Mouse (Mus musculus): ENCODE data around the gene Trim40. TPM values are rescaled to one million over a fixed set of nuclear protein-coding genes. Genes with fewer than 3 reads are reported as not detected.

Trim40 gene
- polyA plus RNA-seq, 1 experiment from 2014 or later = not detected

DNA sequence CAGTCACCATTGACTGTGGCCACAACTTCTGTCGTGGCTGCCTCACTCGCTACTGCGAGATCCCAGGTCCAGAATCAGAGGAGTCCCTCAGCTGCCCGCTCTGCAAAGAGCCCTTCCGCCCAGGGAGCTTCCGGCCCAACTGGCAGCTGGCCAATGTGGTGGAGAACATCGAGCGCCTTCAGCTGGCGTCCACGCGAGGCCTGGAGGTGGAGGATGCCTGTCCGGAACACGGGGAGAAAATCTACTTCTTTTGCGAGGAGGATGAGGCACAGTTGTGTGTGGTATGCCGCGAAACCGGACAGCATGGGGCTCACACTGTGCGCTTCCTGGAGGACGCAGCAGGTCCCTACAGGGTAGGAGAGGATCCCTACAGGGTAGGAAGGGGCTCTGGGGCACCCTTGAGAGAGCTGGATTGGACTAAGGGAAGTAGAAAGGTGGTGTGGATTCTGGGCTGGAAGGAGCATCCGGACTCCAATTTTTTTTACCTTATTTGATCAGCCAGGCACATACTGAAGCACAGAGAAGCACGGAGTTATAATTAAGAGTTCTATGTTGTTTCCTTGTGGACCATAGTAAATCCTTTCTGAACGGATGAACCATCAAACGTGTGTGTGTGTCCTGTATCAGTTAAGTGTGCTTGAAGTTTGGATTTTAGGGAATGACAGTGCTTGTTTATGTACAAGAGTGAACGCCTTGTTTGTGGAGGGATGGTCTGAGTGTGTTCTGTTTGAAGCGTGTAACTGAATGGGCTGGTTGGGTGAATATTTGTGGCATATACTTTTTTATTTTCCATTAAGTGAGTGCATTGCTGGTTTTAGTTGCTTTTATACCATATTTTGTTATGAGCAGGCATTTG, 19.7 kb downstream of the Trim40 start:
- ATAC-seq (ENCODE audit: low read depth) = peak; percentile 17
- Histone ChIP-seq H3K4me2 (ENCODE audit: low read depth, low read length) (peak overlapping the region; percentile 77), H3K9me3 (replicated peaks; ENCODE audit: control insufficient read depth, low read length) (no peaks in the 10 kb centered on the region), H3K27ac (ENCODE audit: low read length) (peak overlapping the region; percentile 100), H3K36me3 (ENCODE audit: control insufficient read depth, insufficient read depth) (peaks cover 37% of the 10 kb centered on the region), H3K4me1 (ENCODE audit: control insufficient read depth, low read depth, low read length) (peaks cover 53% of the 10 kb centered on the region), H3K27me3 (ENCODE audit: control insufficient read depth, insufficient read depth, low read depth, low read length) (peaks cover 22% of the 10 kb centered on the region), H3K4me3 (ENCODE audit: low read depth, low read length) (peak overlapping the region; percentile 73), H3K9ac (ENCODE audit: low read depth, low read length) (peak overlapping the region; percentile 96)
- 45% methylated on average over 25 of the region's 25 CpGs for WGBS (ENCODE audit: insufficient replicate concordance)

DNA sequence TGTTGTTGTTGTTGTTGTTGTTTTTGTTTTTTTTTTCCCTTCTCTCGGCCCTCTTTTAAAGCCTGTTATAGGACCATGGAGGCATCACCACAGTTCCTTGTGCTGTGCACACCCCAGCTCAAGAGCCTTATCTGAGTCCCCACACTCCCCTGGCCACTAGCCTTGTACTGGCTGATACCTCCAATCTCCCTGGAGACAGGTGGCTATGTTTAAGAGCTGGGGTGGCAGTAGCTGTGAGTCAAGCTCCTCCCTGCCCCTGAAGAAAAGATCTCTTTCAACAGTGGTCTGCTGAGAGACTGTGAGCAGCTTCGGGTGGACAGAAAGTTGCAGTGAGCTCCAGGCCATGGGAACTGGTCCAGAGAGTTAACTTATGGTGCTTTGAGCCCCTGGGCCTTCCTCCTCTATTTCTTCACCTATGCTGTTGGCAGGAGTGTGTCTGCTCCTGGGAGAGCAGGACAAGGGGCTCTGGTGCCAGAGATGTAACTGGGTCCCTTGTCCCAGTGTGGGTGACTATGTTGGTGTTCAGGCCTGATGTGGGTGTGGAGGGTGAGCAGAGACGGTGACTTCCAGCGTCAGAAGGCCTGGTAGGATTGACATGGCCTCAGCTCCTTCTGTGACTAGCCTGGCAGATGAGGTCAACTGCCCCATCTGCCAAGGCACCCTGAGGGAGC, 20.5 kb downstream of the Trim40 start, which contains the start of gene Trim10:
TSS of gene Trim10 (plus strand) at position 291 of the 671 bp plus-strand sequence.
- Histone ChIP-seq H3K27me3 (ENCODE audit: control insufficient read depth, insufficient read depth, low read depth, low read length) (peaks cover 27% of the 10 kb centered on the region), H3K9me3 (replicated peaks; ENCODE audit: control insufficient read depth, low read length) (no peaks in the 10 kb centered on the region), H3K36me3 (ENCODE audit: control insufficient read depth, insufficient read depth) (peaks cover 29% of the 10 kb centered on the region), H3K4me3 (ENCODE audit: low read depth, low read length) (peak within 1 kb of the TSS; percentile 73), H3K9ac (ENCODE audit: low read depth, low read length) (peak within 1 kb of the TSS; percentile 96), H3K4me2 (ENCODE audit: low read depth, low read length) (peak within 1 kb of the TSS; percentile 77), H3K27ac (ENCODE audit: low read length) (peak within 1 kb of the TSS; percentile 100), H3K4me1 (ENCODE audit: control insufficient read depth, low read depth, low read length) (peaks cover 52% of the 10 kb centered on the region)
- ATAC-seq (ENCODE audit: low read depth) = peak; percentile 99
- 18% methylated on average over 4 of the region's 4 CpGs for WGBS (ENCODE audit: insufficient replicate concordance)

GRCm38 (mm10) chr17:36868836-36869235, 21.1 kb downstream of the Trim40 start:
- no peak for ATAC-seq (ENCODE audit: low read depth)
- Histone ChIP-seq H3K4me2 (ENCODE audit: low read depth, low read length) (peak overlapping the region; percentile 57), H3K27me3 (ENCODE audit: control insufficient read depth, insufficient read depth, low read depth, low read length) (peaks cover 33% of the 10 kb centered on the region), H3K36me3 (ENCODE audit: control insufficient read depth, insufficient read depth) (peaks cover 25% of the 10 kb centered on the region), H3K27ac (ENCODE audit: low read length) (peak overlapping the region; percentile 94), H3K9ac (ENCODE audit: low read depth, low read length) (peak overlapping the region; percentile 43), H3K9me3 (replicated peaks; ENCODE audit: control insufficient read depth, low read length) (no peaks in the 10 kb centered on the region), H3K4me1 (ENCODE audit: control insufficient read depth, low read depth, low read length) (peaks cover 47% of the 10 kb centered on the region), H3K4me3 (ENCODE audit: low read depth, low read length) (peak overlapping the region; percentile 33; the same call in 1 of the 2 replicates)
- 55% methylated on average over 2 of the region's 2 CpGs for WGBS (ENCODE audit: insufficient replicate concordance)

DNA sequence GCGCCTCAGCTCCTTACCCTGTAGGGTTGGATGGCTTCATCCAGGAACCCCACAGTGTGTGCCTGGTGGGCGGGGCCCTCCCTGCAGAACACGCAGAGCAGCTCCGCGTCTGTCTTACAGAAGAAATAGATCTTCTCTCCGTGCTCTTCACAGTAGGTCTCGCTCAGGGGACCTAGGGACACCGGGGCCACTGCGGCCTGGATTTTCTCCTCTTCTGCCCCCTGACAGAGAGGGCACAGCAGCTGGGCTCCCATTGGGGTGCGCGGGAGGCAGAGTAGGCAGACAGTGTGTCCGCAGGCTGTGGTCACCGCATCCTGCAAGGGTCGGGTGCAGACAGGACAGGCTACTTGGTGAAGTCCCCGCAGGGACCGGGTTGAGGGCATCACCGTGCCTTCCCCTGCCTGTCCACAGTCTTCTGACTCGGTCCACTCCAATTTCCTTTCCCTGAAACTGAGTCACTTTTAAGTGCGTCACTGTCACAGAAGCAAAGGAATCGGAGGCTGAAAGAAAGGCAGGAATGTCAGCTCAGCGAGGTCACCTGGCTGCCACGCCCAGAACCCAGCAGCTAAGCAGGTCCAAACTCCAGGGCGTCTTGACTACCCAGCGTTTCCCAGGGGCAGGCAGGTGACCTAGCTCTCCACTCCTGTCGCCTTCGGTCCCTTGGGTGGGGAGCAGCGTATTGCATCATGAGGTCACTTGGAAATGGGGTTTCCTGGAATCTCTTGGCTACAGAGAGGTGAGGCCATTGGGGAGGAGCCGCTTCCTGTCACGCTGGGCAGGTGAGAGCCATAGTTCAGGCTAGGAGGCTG, 23.0 kb downstream of the Trim40 start, which contains the start of gene Trim15:
TSS of gene Trim15 (minus strand) at position 492 of the 809 bp plus-strand sequence.
- no peak for ATAC-seq (ENCODE audit: low read depth)
- Histone ChIP-seq H3K36me3 (ENCODE audit: control insufficient read depth, insufficient read depth) (peaks cover 9% of the 10 kb centered on the region), H3K9ac (ENCODE audit: low read depth, low read length) (peak within 1 kb of the TSS; percentile 64), H3K4me2 (ENCODE audit: low read depth, low read length) (peak within 1 kb of the TSS; percentile 69), H3K27ac (ENCODE audit: low read length) (peak within 1 kb of the TSS; percentile 49), H3K4me3 (ENCODE audit: low read depth, low read length) (peak within 1 kb of the TSS; percentile 53), H3K27me3 (ENCODE audit: control insufficient read depth, insufficient read depth, low read depth, low read length) (peaks cover 47% of the 10 kb centered on the region), H3K4me1 (ENCODE audit: control insufficient read depth, low read depth, low read length) (peaks cover 38% of the 10 kb centered on the region), H3K9me3 (replicated peaks; ENCODE audit: control insufficient read depth, low read length) (no peaks in the 10 kb centered on the region)
- WGBS (ENCODE audit: insufficient replicate concordance) = 18% methylated on average over 29 of the region's 29 CpGs

GRCm38 (mm10) chr17:36861680-36862079, 28.2 kb downstream of the Trim40 start:
- no peak overlapping the region for H3K4me3 ChIP-seq (ENCODE audit: low read depth, low read length)
- H3K9ac ChIP-seq (ENCODE audit: low read depth, low read length) = no peak overlapping the region
- H3K27me3 ChIP-seq (ENCODE audit: control insufficient read depth, insufficient read depth, low read depth, low read length) = peaks cover 39% of the 10 kb centered on the region
- 23% methylated on average over 2 of the region's 2 CpGs for WGBS (ENCODE audit: insufficient replicate concordance)
- H3K4me1 ChIP-seq (ENCODE audit: control insufficient read depth, low read depth, low read length) = peaks cover 12% of the 10 kb centered on the region
- no peak overlapping the region for H3K27ac ChIP-seq (ENCODE audit: low read length)
- no peak overlapping the region for H3K4me2 ChIP-seq (ENCODE audit: low read depth, low read length)
- H3K9me3 ChIP-seq (replicated peaks; ENCODE audit: control insufficient read depth, low read length) = no peaks in the 10 kb centered on the region
- no peak for ATAC-seq (ENCODE audit: low read depth)
- peaks cover 2% of the 10 kb centered on the region; the same call in 1 of the 2 replicates for H3K36me3 ChIP-seq (ENCODE audit: control insufficient read depth, insufficient read depth)

DNA sequence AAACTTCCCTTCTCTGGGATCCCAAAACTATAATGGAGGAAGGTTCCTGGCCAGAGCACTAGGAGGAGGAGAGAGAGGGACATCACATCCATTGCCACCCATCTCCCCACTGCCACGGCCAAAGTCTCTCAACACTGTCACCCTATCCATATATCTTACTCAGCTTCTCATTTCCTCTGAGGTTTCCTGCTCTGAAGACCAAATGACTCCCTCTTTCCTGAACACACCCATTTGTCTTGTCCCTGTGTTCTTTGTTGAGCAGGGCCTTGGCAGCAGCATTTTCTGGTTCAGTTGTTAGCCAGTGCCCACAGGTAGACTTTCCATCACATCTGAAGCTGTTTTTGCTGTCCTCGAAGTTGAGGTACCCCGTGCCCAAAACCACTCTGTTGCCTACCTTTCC, 31.7 kb downstream of the Trim40 start:
- Histone ChIP-seq H3K4me3 (ENCODE audit: low read depth, low read length) (no peak overlapping the region), H3K27me3 (ENCODE audit: control insufficient read depth, insufficient read depth, low read depth, low read length) (peaks cover 9% of the 10 kb centered on the region), H3K9ac (ENCODE audit: low read depth, low read length) (no peak overlapping the region), H3K36me3 (ENCODE audit: control insufficient read depth, insufficient read depth) (peaks cover 2% of the 10 kb centered on the region; the same call in 1 of the 2 replicates), H3K4me1 (ENCODE audit: control insufficient read depth, low read depth, low read length) (no peaks in the 10 kb centered on the region), H3K27ac (ENCODE audit: low read length) (no peak overlapping the region), H3K9me3 (replicated peaks; ENCODE audit: control insufficient read depth, low read length) (no peaks in the 10 kb centered on the region), H3K4me2 (ENCODE audit: low read depth, low read length) (no peak overlapping the region)
- 44% methylated on average over 3 of the region's 3 CpGs for WGBS (ENCODE audit: insufficient replicate concordance)
- ATAC-seq (ENCODE audit: low read depth) = no peak

- WGBS (ENCODE audit: insufficient replicate concordance) = 77% methylated on average over 4 of the region's 4 CpGs
- Histone ChIP-seq H3K27ac (ENCODE audit: low read length) (no peak overlapping the region), H3K27me3 (ENCODE audit: control insufficient read depth, insufficient read depth, low read depth, low read length) (no peaks in the 10 kb centered on the region), H3K9ac (ENCODE audit: low read depth, low read length) (no peak overlapping the region), H3K4me2 (ENCODE audit: low read depth, low read length) (no peak overlapping the region), H3K36me3 (ENCODE audit: control insufficient read depth, insufficient read depth) (peaks cover 4% of the 10 kb centered on the region; the same call in 1 of the 2 replicates), H3K9me3 (replicated peaks; ENCODE audit: control insufficient read depth, low read length) (no peaks in the 10 kb centered on the region), H3K4me1 (ENCODE audit: control insufficient read depth, low read depth, low read length) (peaks cover 6% of the 10 kb centered on the region), H3K4me3 (ENCODE audit: low read depth, low read length) (no peak overlapping the region)
- no peak for ATAC-seq (ENCODE audit: low read depth)
These were observed 33.7 kb downstream of the Trim40 start for GRCm38 (mm10) chr17:36856236-36856635.

DNA sequence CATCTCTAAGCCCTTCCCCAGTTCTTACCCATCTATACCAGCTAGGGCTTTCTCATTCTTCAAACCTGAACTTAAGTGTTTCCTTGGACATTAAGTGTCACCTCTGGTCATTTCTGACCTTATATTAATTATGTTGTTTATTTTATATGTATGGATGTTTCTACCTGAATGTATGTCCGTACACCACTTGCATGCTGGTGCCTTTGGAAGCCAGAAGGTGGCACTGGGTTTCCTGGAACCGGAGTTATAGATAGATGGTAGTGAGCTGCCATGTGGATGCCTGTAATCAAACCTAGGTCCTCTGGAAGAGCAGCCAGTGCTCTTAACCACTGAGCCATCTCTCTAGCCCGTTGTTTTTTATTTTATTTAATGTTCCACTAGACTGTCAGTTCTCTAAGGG, 34.4 kb downstream of the Trim40 start:
- Histone ChIP-seq H3K4me2 (ENCODE audit: low read depth, low read length) (no peak overlapping the region), H3K4me1 (ENCODE audit: control insufficient read depth, low read depth, low read length) (peaks cover 8% of the 10 kb centered on the region), H3K27ac (ENCODE audit: low read length) (no peak overlapping the region), H3K36me3 (ENCODE audit: control insufficient read depth, insufficient read depth) (peaks cover 4% of the 10 kb centered on the region; the same call in 1 of the 2 replicates), H3K4me3 (ENCODE audit: low read depth, low read length) (no peak overlapping the region), H3K9me3 (replicated peaks; ENCODE audit: control insufficient read depth, low read length) (no peaks in the 10 kb centered on the region), H3K27me3 (ENCODE audit: control insufficient read depth, insufficient read depth, low read depth, low read length) (no peaks in the 10 kb centered on the region), H3K9ac (ENCODE audit: low read depth, low read length) (no peak overlapping the region)
- 70% methylated on average over 3 of the region's 3 CpGs for WGBS (ENCODE audit: insufficient replicate concordance)
- ATAC-seq (ENCODE audit: low read depth) = no peak
